Mouse (Mus musculus): ENCODE measurements around the gene Hrg. TPM values are rescaled to one million over a fixed set of nuclear protein-coding genes. Genes with fewer than 3 reads are reported as not detected.
"Not testable (repeated sequence)": the region's sequence is repeated elsewhere in the genome, so short reads cannot be mapped to it uniquely, and the experiment has no call there.

The Hrg gene
- polyA plus RNA-seq, 1 experiment = not detected

DNA sequence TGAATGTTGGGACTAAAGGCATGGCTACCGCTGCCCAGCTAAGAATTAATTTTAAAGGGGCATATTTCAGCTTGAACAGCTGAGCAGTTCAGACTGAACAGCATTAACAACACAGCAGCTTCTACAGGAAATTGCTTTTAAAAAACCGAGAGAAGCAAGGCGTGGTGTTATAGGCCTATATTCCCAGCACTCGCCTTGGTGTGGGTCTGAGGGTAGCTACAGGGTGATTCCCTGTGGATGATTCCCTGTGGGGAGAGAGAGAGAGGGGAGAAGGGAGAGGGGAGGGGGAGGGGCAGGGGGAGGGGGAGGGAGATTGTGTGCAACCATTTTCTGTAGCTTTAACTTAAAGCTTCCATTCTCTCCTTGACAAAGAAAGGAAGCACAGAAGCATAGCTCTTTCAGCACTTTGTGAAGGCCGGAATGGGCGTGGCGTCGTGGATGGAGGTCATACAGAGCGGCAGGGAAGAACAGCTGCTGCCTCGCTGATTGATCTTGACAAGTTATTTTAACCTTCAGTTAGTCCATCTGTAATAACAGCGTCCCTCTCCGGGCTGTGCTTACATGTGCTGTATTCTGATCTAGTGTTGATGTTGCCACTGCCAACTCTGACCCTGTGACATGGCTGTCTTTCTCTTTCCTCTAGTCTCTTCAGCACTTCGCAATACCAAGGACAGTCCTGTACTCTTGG, 4.7 kb downstream of the Hrg start:
- H3K27ac ChIP-seq (ENCODE audit: insufficient read depth, low read length) = no peak overlapping the region
- TF ChIP-seq POLR2A (IDR thresholded peaks at IDR 0.05; ENCODE audit: extremely low read depth, insufficient read depth, low read length) (no peak), CTCF (IDR thresholded peaks at IDR 0.05; ENCODE audit: extremely low read depth, insufficient read depth, low read length) (no peak)
- no peak overlapping the region for H3K4me3 ChIP-seq (ENCODE audit: insufficient read depth, low read length)
- no peaks in the 10 kb centered on the region for H3K4me1 ChIP-seq (ENCODE audit: control insufficient read depth, insufficient read depth, low read length)

GRCm38 (mm10) chr16:22956085-22956439, 5.2 kb downstream of the Hrg start:
- Histone ChIP-seq H3K4me3 (ENCODE audit: insufficient read depth, low read length) (no peak overlapping the region), H3K27ac (ENCODE audit: insufficient read depth, low read length) (no peak overlapping the region), H3K4me1 (ENCODE audit: control insufficient read depth, insufficient read depth, low read length) (no peaks in the 10 kb centered on the region)
- TF ChIP-seq CTCF (IDR thresholded peaks at IDR 0.05; ENCODE audit: extremely low read depth, insufficient read depth, low read length) (no peak), POLR2A (IDR thresholded peaks at IDR 0.05; ENCODE audit: extremely low read depth, insufficient read depth, low read length) (no peak)

DNA sequence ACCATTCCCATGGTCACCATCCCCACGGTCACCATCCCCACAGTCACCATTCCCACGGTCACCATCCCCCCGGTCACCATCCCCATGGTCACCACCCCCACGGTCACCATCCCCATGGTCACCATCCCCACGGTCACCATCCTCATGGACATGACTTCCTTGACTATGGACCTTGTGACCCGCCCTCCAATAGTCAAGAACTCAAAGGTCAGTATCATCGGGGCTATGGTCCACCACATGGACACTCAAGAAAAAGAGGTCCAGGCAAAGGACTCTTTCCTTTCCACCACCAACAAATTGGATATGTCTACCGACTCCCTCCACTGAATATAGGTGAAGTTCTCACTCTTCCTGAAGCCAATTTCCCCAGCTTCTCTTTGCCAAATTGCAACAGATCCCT, 10.2 kb downstream of the Hrg start:
- H3K4me3 ChIP-seq (ENCODE audit: insufficient read depth, low read length) = no peak overlapping the region
- H3K27ac ChIP-seq (ENCODE audit: insufficient read depth, low read length) = no peak overlapping the region
- no peaks in the 10 kb centered on the region for H3K4me1 ChIP-seq (ENCODE audit: control insufficient read depth, insufficient read depth, low read length)
- TF ChIP-seq CTCF (IDR thresholded peaks at IDR 0.05; ENCODE audit: extremely low read depth, insufficient read depth, low read length) (no peak), POLR2A (IDR thresholded peaks at IDR 0.05; ENCODE audit: extremely low read depth, insufficient read depth, low read length) (no peak)

GRCm38 (mm10) chr16:22962256-22962655, 11.4 kb downstream of the Hrg start:
- H3K27ac ChIP-seq (ENCODE audit: insufficient read depth, low read length) = no peak overlapping the region
- H3K4me1 ChIP-seq (ENCODE audit: control insufficient read depth, insufficient read depth, low read length) = no peaks in the 10 kb centered on the region
- no peak overlapping the region for H3K4me3 ChIP-seq (ENCODE audit: insufficient read depth, low read length)
- TF ChIP-seq CTCF (IDR thresholded peaks at IDR 0.05; ENCODE audit: extremely low read depth, insufficient read depth, low read length) (no peak), POLR2A (IDR thresholded peaks at IDR 0.05; ENCODE audit: extremely low read depth, insufficient read depth, low read length) (no peak)

DNA sequence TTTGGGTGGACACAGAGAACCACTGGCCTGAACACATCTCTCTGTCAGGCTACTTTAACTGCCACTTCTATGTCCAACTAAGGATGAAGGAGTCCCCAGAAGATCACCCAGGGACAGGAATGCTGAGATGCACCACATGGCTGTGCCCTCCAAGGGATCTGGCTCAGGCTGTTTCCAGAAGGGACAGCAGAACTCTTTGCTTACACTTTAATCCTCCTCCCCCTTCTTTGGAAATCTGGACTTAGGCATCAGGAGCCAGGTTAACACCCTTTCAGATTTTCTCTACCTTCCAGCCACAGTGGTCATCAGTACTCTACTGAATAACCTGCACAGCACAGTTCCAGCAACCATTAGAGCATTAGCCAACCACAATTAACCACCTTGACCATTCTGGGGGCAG, 12.4 kb downstream of the Hrg start:
- no peak for TF ChIP-seq POLR2A (IDR thresholded peaks at IDR 0.05; ENCODE audit: extremely low read depth, insufficient read depth, low read length)
- no peak for TF ChIP-seq CTCF (IDR thresholded peaks at IDR 0.05; ENCODE audit: extremely low read depth, insufficient read depth, low read length)

GRCm38 (mm10) chr16:22967383-22968030, 16.6 kb downstream of the Hrg start:
- Histone ChIP-seq H3K4me3 (ENCODE audit: insufficient read depth, low read length) (no peak overlapping the region), H3K27ac (ENCODE audit: insufficient read depth, low read length) (no peak overlapping the region; the same call in 1 of the 2 replicates), H3K4me1 (ENCODE audit: control insufficient read depth, insufficient read depth, low read length) (no peaks in the 10 kb centered on the region)
- TF ChIP-seq POLR2A (IDR thresholded peaks at IDR 0.05; ENCODE audit: extremely low read depth, insufficient read depth, low read length) (no peak), CTCF (IDR thresholded peaks at IDR 0.05; ENCODE audit: extremely low read depth, insufficient read depth, low read length) (no peak)

More for the DNA sequence above, 12.4 kb downstream of the Hrg start:
- no peak overlapping the region for H3K27ac ChIP-seq (ENCODE audit: insufficient read depth, low read length)
- no peaks in the 10 kb centered on the region for H3K4me1 ChIP-seq (ENCODE audit: control insufficient read depth, insufficient read depth, low read length)
- no peak overlapping the region for H3K4me3 ChIP-seq (ENCODE audit: insufficient read depth, low read length)

DNA sequence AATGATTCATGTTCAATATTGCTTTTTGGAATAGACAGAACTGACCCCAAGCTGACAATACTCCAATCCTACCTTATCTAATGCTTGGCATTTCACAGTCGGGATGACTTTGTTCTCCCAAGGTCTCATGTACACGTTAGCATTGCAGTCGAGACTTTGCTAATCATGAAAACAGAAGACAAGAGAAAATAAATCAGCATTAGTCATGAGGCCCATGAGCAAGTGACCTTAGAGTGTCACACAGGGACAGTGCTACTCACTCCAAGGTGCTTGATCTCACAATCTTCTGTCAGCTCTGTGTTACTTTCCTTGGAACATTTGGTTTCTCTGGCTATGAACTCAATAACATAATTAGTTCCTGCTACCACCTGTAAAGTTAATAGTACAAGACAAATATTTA, 46.1 kb downstream of the Hrg start:
- H3K27ac ChIP-seq (ENCODE audit: insufficient read depth, low read length); H3K4me3 ChIP-seq (ENCODE audit: insufficient read depth, low read length); H3K4me1 ChIP-seq (ENCODE audit: control insufficient read depth, insufficient read depth, low read length): not testable (repeated sequence)

Other genes starting within 250 kb of the Hrg start
- 0.33 TPM in 1 of 2 replicates, not detected in the other for gene Crygs, start 139.5 kb upstream of the Hrg start, polyA plus RNA-seq (2012; rRNA removed)
- 17.4 and 17.7 TPM in 2 replicates for gene Tbccd1, start 93.4 kb upstream of the Hrg start, polyA plus RNA-seq (2012; rRNA removed)
- 40.3 and 41.8 TPM in 2 replicates for gene Dnajb11, start 93.2 kb upstream of the Hrg start, polyA plus RNA-seq (2012; rRNA removed)
- 0.23 TPM in 1 of 2 replicates, not detected in the other for gene Ahsg, start 59.8 kb upstream of the Hrg start, polyA plus RNA-seq (2012; rRNA removed)
- gene Fetub, start 32.7 kb upstream of the Hrg start, polyA plus RNA-seq (2012; rRNA removed) = 0.13 and 0.19 TPM in 2 replicates
- not detected in 2 replicates for gene Kng2, start 78.4 kb downstream of the Hrg start, polyA plus RNA-seq (2012; rRNA removed)
- gene Kng1, start 106.8 kb downstream of the Hrg start, polyA plus RNA-seq (2012; rRNA removed) = 0.08 TPM in 1 of 2 replicates, not detected in the other
- 673 and 704 TPM in 2 replicates for gene Eif4a2, start 156.4 kb downstream of the Hrg start, polyA plus RNA-seq (2012; rRNA removed)
- 1.1 and 1.3 TPM in 2 replicates for gene Rfc4, start 176.7 kb downstream of the Hrg start, polyA plus RNA-seq (2012; rRNA removed)
- 0.15 TPM in 1 of 2 replicates, not detected in the other for gene Adipoq, start 195.5 kb downstream of the Hrg start, polyA plus RNA-seq (2012; rRNA removed)

All from cortical plate, adult 2 months (tissue).